Mouse (Mus musculus) megakaryocyte-erythroid progenitor cell, adult 5 weeks (primary cell): ENCODE results near the gene Cldn14. TPM values are rescaled to one million over a fixed set of nuclear protein-coding genes. Genes with fewer than 3 reads are reported as not detected.

Experiments used
- polyA plus RNA-seq: library from polyadenylated mRNA; stranded (reverse); fragments of >175 nt; gene quantifications from 2 replicates; pipeline ENCODE4 v1.2.3, GENCODE M21; 2012

Gene Cldn14
- not detected in 2 replicates for polyA plus RNA-seq

GRCm38 (mm10) chr16:94008737-94009136, at the start of gene Cldn14:
Cldn14 (minus strand) TSS chr16:94008837.

GRCm38 (mm10) chr16:93883423-93884085, 125.1 kb downstream of the Cldn14 start, which contains the start of gene Chaf1b:
Chaf1b (plus strand) TSS chr16:93883901.

Other genes starting within 250 kb of the Cldn14 start
- gene Morc3, start 176.7 kb downstream of the Cldn14 start, polyA plus RNA-seq, result 15.1 and 19.5 TPM in 2 replicates
- gene Chaf1b, start 124.9 kb downstream of the Cldn14 start, polyA plus RNA-seq, result 72.8 and 88.4 TPM in 2 replicates
- gene Sim2, start 76.1 kb upstream of the Cldn14 start, polyA plus RNA-seq, result 0.31 TPM in 1 of 2 replicates, not detected in the other